Mouse (Mus musculus): ENCODE measurements around the gene Spats2l. TPM values are rescaled to one million over a fixed set of nuclear protein-coding genes. Genes with fewer than 3 reads are reported as not detected.

The Spats2l gene
- polyA plus RNA-seq, 1 experiment from 2014 or later = 46.7 TPM

DNA sequence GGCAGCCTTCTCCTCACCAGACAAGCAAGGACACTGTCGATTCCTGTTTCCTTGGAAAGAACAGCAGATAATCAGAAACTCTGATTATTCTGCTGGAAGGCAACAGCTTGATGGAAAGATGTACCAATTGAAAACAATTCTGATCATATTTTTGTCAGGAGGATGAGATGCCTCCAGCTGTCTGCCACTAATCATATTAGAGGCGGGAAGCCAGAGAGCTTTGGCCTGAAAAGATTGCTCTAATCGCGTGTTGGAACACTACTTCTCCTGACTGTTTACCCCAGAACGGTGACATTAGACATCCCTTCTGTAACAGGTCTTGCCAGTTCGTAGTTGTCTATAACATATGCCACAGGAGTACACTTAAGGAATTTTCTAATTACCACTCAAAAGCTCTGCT is 26.9 kb downstream of the Spats2l start:
- no peak overlapping the region for H3K9ac ChIP-seq (ENCODE audit: low read length)
- no peak for DNase-seq (ENCODE audit: low spot score)
- no peak for ATAC-seq (ENCODE audit: insufficient number of reproducible peaks, low FRiP score, low TSS enrichment, low read depth)
- H3K4me2 ChIP-seq (ENCODE audit: low read depth, severe bottlenecking) = no peak overlapping the region
- H3K36me3 ChIP-seq (ENCODE audit: control insufficient read depth, insufficient read depth, low read length) = no peaks in the 10 kb centered on the region
- H3K27ac ChIP-seq (replicated peaks; ENCODE audit: low read depth, low read length) = no peak overlapping the region
- no peak overlapping the region for H3K4me3 ChIP-seq (ENCODE audit: low read depth, low read length)
- H3K27me3 ChIP-seq (ENCODE audit: control insufficient read depth, insufficient read depth, low read length) = no peaks in the 10 kb centered on the region
- no peaks in the 10 kb centered on the region for H3K9me3 ChIP-seq (ENCODE audit: control insufficient read depth, low read length)
- H3K4me1 ChIP-seq (ENCODE audit: control insufficient read depth, insufficient read depth, low read length) = 0 out of 2 replicates have a peak, but pooled peaks cover 3% of the 10 kb centered on the region
- 89% methylated on average over 6 of the region's 6 CpGs for WGBS

GRCm38 (mm10) chr1:57806126-57806525 is 32.2 kb downstream of the Spats2l start:
- no peak for ATAC-seq (ENCODE audit: insufficient number of reproducible peaks, low FRiP score, low TSS enrichment, low read depth)
- peak; percentile 45 for DNase-seq (ENCODE audit: low spot score)
- no peaks in the 10 kb centered on the region for H3K36me3 ChIP-seq (ENCODE audit: control insufficient read depth, insufficient read depth, low read length)
- H3K27ac ChIP-seq (replicated peaks; ENCODE audit: low read depth, low read length) = no peak overlapping the region
- H3K4me1 ChIP-seq (ENCODE audit: control insufficient read depth, insufficient read depth, low read length) = peaks cover 18% of the 10 kb centered on the region
- H3K4me2 ChIP-seq (ENCODE audit: low read depth, severe bottlenecking) = no peak overlapping the region
- no peaks in the 10 kb centered on the region for H3K27me3 ChIP-seq (ENCODE audit: control insufficient read depth, insufficient read depth, low read length)
- H3K9ac ChIP-seq (ENCODE audit: low read length) = no peak overlapping the region
- H3K9me3 ChIP-seq (ENCODE audit: control insufficient read depth, low read length) = no peaks in the 10 kb centered on the region
- no peak overlapping the region for H3K4me3 ChIP-seq (ENCODE audit: low read depth, low read length)
- WGBS = 45% methylated on average over 3 of the region's 3 CpGs

- WGBS = 43% methylated on average over 7 of the region's 7 CpGs
- no peak overlapping the region for H3K4me3 ChIP-seq (ENCODE audit: low read depth, low read length)
- no peak overlapping the region for H3K9ac ChIP-seq (ENCODE audit: low read length)
- H3K36me3 ChIP-seq (ENCODE audit: control insufficient read depth, insufficient read depth, low read length) = no peaks in the 10 kb centered on the region
- H3K4me2 ChIP-seq (ENCODE audit: low read depth, severe bottlenecking) = no peak overlapping the region
- H3K9me3 ChIP-seq (ENCODE audit: control insufficient read depth, low read length) = no peaks in the 10 kb centered on the region
- peak; percentile 57; the same call in 1 of the 2 replicates for ATAC-seq (ENCODE audit: insufficient number of reproducible peaks, low FRiP score, low TSS enrichment, low read depth)
- no peak for DNase-seq (ENCODE audit: low spot score)
- no peak overlapping the region for H3K27ac ChIP-seq (replicated peaks; ENCODE audit: low read depth, low read length)
- no peaks in the 10 kb centered on the region for H3K27me3 ChIP-seq (ENCODE audit: control insufficient read depth, insufficient read depth, low read length)
- H3K4me1 ChIP-seq (ENCODE audit: control insufficient read depth, insufficient read depth, low read length) = peaks cover 18% of the 10 kb centered on the region
Measured at GRCm38 (mm10) chr1:57807882-57808281, 33.9 kb downstream of the Spats2l start.

DNA sequence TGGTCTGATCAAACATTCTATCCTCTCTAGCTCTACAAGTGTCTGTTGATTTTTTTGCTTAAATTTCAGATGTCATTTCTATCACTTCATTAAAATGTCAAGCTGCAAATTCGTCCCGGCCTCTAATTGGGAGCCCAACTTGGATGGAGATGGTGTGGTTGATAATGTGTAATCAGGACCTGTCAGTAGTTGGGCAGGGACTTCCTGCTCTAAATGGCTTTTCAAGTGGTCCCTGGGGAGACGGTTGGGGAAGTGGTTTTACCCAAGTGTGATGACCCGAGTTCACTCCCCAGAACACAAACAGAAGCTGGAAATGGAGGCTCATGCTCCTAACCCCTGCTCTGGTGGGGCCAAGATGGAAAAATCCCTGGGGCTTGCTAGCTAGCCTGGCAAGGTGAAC is 36.3 kb downstream of the Spats2l start:
- Histone ChIP-seq H3K36me3 (ENCODE audit: control insufficient read depth, insufficient read depth, low read length) (no peaks in the 10 kb centered on the region), H3K27ac (replicated peaks; ENCODE audit: low read depth, low read length) (no peak overlapping the region), H3K4me3 (ENCODE audit: low read depth, low read length) (no peak overlapping the region), H3K9me3 (ENCODE audit: control insufficient read depth, low read length) (no peaks in the 10 kb centered on the region), H3K4me1 (ENCODE audit: control insufficient read depth, insufficient read depth, low read length) (peaks cover 17% of the 10 kb centered on the region), H3K4me2 (ENCODE audit: low read depth, severe bottlenecking) (no peak overlapping the region), H3K27me3 (ENCODE audit: control insufficient read depth, insufficient read depth, low read length) (no peaks in the 10 kb centered on the region), H3K9ac (ENCODE audit: low read length) (no peak overlapping the region)
- DNase-seq (ENCODE audit: low spot score) (no peak), ATAC-seq (ENCODE audit: insufficient number of reproducible peaks, low FRiP score, low TSS enrichment, low read depth) (no peak)
- WGBS = 25% methylated on average over 4 of the region's 4 CpGs

DNA sequence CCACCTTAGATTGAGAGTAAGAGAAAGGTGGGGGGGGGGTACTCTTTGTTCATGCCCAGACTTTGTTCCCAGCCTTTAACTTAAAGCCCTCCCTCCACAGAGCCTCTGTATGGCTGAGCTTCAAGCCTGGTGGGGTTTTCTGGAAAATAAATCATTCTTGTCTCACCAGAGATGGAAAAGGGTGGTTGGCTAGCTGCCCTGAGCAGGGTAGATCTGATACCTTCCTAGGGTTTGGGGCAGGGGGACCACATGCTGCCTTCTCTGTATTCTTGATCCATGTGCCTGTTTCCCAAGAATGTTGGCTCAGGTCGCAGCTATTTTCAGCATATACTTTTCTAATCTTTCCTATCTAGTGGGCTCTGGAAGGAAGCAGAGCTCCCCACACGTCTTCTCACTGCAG is 43.1 kb downstream of the Spats2l start:
- Histone ChIP-seq H3K4me3 (ENCODE audit: low read depth, low read length) (no peak overlapping the region), H3K9me3 (ENCODE audit: control insufficient read depth, low read length) (no peaks in the 10 kb centered on the region), H3K27ac (replicated peaks; ENCODE audit: low read depth, low read length) (no peak overlapping the region), H3K27me3 (ENCODE audit: control insufficient read depth, insufficient read depth, low read length) (no peaks in the 10 kb centered on the region), H3K4me2 (ENCODE audit: low read depth, severe bottlenecking) (no peak overlapping the region), H3K36me3 (ENCODE audit: control insufficient read depth, insufficient read depth, low read length) (no peaks in the 10 kb centered on the region), H3K9ac (ENCODE audit: low read length) (no peak overlapping the region), H3K4me1 (ENCODE audit: control insufficient read depth, insufficient read depth, low read length) (no peaks in the 10 kb centered on the region; the same call in 1 of the 2 replicates)
- ATAC-seq (ENCODE audit: insufficient number of reproducible peaks, low FRiP score, low TSS enrichment, low read depth) (no peak), DNase-seq (ENCODE audit: low spot score) (no peak)
- WGBS = 64% methylated on average over 2 of the region's 2 CpGs

DNA sequence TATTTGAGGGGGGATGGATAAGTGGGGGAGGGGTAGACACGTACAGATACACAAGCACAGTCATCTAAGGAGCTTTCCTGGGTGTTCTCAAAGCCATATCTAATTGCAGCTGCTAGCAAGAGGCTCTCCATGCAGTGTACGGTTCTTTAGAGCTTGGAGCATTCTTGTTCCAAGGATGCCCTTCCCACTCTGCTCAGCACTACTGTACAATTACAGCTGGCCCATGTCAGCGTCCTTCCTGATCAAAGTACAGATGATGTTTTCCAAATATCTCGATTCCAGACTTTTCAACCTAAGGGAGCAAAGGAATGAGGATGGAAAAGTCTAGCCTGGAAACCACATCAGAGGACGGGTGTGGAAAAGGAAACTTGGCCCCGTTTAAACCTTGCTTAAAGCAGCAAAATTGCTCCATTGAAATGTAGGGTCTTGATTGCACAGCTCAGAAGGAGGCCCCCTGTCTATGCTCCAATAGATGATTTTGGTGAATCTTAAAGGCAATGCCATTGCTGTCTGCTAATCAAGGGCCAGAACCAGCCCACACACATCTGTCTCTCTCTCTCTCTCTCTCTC is 46.6 kb downstream of the Spats2l start:
- H3K4me2 ChIP-seq (ENCODE audit: low read depth, severe bottlenecking) = no peak overlapping the region
- no peaks in the 10 kb centered on the region for H3K36me3 ChIP-seq (ENCODE audit: control insufficient read depth, insufficient read depth, low read length)
- H3K9ac ChIP-seq (ENCODE audit: low read length) = no peak overlapping the region
- DNase-seq (ENCODE audit: low spot score) = no peak
- no peaks in the 10 kb centered on the region; the same call in none of the 2 replicates for H3K4me1 ChIP-seq (ENCODE audit: control insufficient read depth, insufficient read depth, low read length)
- no peak for ATAC-seq (ENCODE audit: insufficient number of reproducible peaks, low FRiP score, low TSS enrichment, low read depth)
- WGBS = 80% methylated on average over 6 of the region's 6 CpGs
- no peak overlapping the region for H3K27ac ChIP-seq (replicated peaks; ENCODE audit: low read depth, low read length)
- no peak overlapping the region for H3K4me3 ChIP-seq (ENCODE audit: low read depth, low read length)
- no peaks in the 10 kb centered on the region for H3K9me3 ChIP-seq (ENCODE audit: control insufficient read depth, low read length)
- no peaks in the 10 kb centered on the region for H3K27me3 ChIP-seq (ENCODE audit: control insufficient read depth, insufficient read depth, low read length)

GRCm38 (mm10) chr1:57824966-57825759 is 51.2 kb downstream of the Spats2l start:
- no peaks in the 10 kb centered on the region for H3K9me3 ChIP-seq (ENCODE audit: control insufficient read depth, low read length)
- no peak overlapping the region for H3K4me2 ChIP-seq (ENCODE audit: low read depth, severe bottlenecking)
- ATAC-seq (ENCODE audit: insufficient number of reproducible peaks, low FRiP score, low TSS enrichment, low read depth) = no peak
- 74% methylated on average over 17 of the region's 17 CpGs for WGBS
- H3K27ac ChIP-seq (replicated peaks; ENCODE audit: low read depth, low read length) = no peak overlapping the region
- no peaks in the 10 kb centered on the region; the same call in none of the 2 replicates for H3K4me1 ChIP-seq (ENCODE audit: control insufficient read depth, insufficient read depth, low read length)
- no peaks in the 10 kb centered on the region for H3K27me3 ChIP-seq (ENCODE audit: control insufficient read depth, insufficient read depth, low read length)
- DNase-seq (ENCODE audit: low spot score) = no peak
- no peaks in the 10 kb centered on the region for H3K36me3 ChIP-seq (ENCODE audit: control insufficient read depth, insufficient read depth, low read length)
- H3K4me3 ChIP-seq (ENCODE audit: low read depth, low read length) = no peak overlapping the region
- no peak overlapping the region for H3K9ac ChIP-seq (ENCODE audit: low read length)

- no peak overlapping the region for H3K27ac ChIP-seq (replicated peaks; ENCODE audit: low read depth, low read length)
- H3K9me3 ChIP-seq (ENCODE audit: control insufficient read depth, low read length) = no peaks in the 10 kb centered on the region
- H3K4me3 ChIP-seq (ENCODE audit: low read depth, low read length) = no peak overlapping the region
- no peak overlapping the region for H3K4me2 ChIP-seq (ENCODE audit: low read depth, severe bottlenecking)
- no peak for DNase-seq (ENCODE audit: low spot score)
- no peaks in the 10 kb centered on the region for H3K27me3 ChIP-seq (ENCODE audit: control insufficient read depth, insufficient read depth, low read length)
- no peaks in the 10 kb centered on the region; the same call in none of the 2 replicates for H3K4me1 ChIP-seq (ENCODE audit: control insufficient read depth, insufficient read depth, low read length)
- no peaks in the 10 kb centered on the region for H3K36me3 ChIP-seq (ENCODE audit: control insufficient read depth, insufficient read depth, low read length)
- WGBS = 88% methylated on average over 9 of the region's 9 CpGs
- no peak for ATAC-seq (ENCODE audit: insufficient number of reproducible peaks, low FRiP score, low TSS enrichment, low read depth)
- no peak overlapping the region for H3K9ac ChIP-seq (ENCODE audit: low read length)
Measured at GRCm38 (mm10) chr1:57826245-57826644, 52.3 kb downstream of the Spats2l start.

Measured in limb, embryonic 11.5 days (tissue).